Mouse (Mus musculus): Measurements from ENCODE around the gene Phox2b.

The Phox2b gene

GRCm38 (mm10) chr5:67098733-67099323 lies at the start of gene Phox2b:
Phox2b (minus strand) TSS chr5:67099301.
- DNase-seq (ENCODE audit: low spot score in 2 of 2), result peak in 1 of 2 experiments; percentile 32

GRCm38 (mm10) chr5:67142622-67143021 lies 43.5 kb upstream of the Phox2b start:
- no peak for DNase-seq (ENCODE audit: low spot score in 2 of 2)

- DNase-seq (ENCODE audit: low spot score in 2 of 2), result no peak
These were observed 40.2 kb upstream of the Phox2b start for GRCm38 (mm10) chr5:67139052-67140015.

GRCm38 (mm10) chr5:67138643-67139042 lies 39.5 kb upstream of the Phox2b start:
- DNase-seq (ENCODE audit: low spot score in 2 of 2), result no peak

GRCm38 (mm10) chr5:67134698-67135097 lies 35.6 kb upstream of the Phox2b start:
- no peak for DNase-seq (ENCODE audit: low spot score in 2 of 2)

- no peak for DNase-seq (ENCODE audit: low spot score in 2 of 2)
These were observed 32.6 kb upstream of the Phox2b start for GRCm38 (mm10) chr5:67131671-67132070.

GRCm38 (mm10) chr5:67106261-67106660 lies 7.2 kb upstream of the Phox2b start:
- DNase-seq (ENCODE audit: low spot score in 2 of 2), result no peak

GRCm38 (mm10) chr5:67103016-67103415 lies 3.9 kb upstream of the Phox2b start:
- DNase-seq (ENCODE audit: low spot score in 2 of 2), result no peak

GRCm38 (mm10) chr5:67101793-67102600 lies 2.9 kb upstream of the Phox2b start:
- peak in 1 of 2 experiments; percentile 40 for DNase-seq (ENCODE audit: low spot score in 2 of 2)

GRCm38 (mm10) chr5:67101395-67101760 lies 2.3 kb upstream of the Phox2b start:
- DNase-seq (ENCODE audit: low spot score in 2 of 2), result no peak

GRCm38 (mm10) chr5:67100564-67101394 lies 1.7 kb upstream of the Phox2b start:
- DNase-seq (ENCODE audit: low spot score in 2 of 2), result no peak

- DNase-seq (ENCODE audit: low spot score in 2 of 2), result no peak
These were observed 531 bp upstream of the Phox2b start for GRCm38 (mm10) chr5:67099393-67100271.

GRCm38 (mm10) chr5:67098051-67098732 lies 909 bp downstream of the Phox2b start:
- no peak for DNase-seq (ENCODE audit: low spot score in 2 of 2)

GRCm38 (mm10) chr5:67097106-67098050 lies 1.7 kb downstream of the Phox2b start:
- DNase-seq (ENCODE audit: low spot score in 2 of 2), result no peak

- no peak for DNase-seq (ENCODE audit: low spot score in 2 of 2)
These were observed 2.7 kb downstream of the Phox2b start for GRCm38 (mm10) chr5:67096378-67096771.

- DNase-seq (ENCODE audit: low spot score in 2 of 2), result no peak
These were observed 3.3 kb downstream of the Phox2b start for GRCm38 (mm10) chr5:67095651-67096377.

- no peak for DNase-seq (ENCODE audit: low spot score in 2 of 2)
These were observed 3.9 kb downstream of the Phox2b start for GRCm38 (mm10) chr5:67095153-67095552.

- DNase-seq (ENCODE audit: low spot score in 2 of 2), result no peak
These were observed 5.1 kb downstream of the Phox2b start for GRCm38 (mm10) chr5:67093991-67094390.

All from right cerebral cortex, postnatal 10 days (tissue).